Mouse (Mus musculus): Measurements from ENCODE around the gene Armc9. TPM values are rescaled to one million over a fixed set of nuclear protein-coding genes. Genes with fewer than 3 reads are reported as not detected.

The Armc9 gene
- polyA plus RNA-seq, 1 experiment from 2014 or later: 40.8 TPM

DNA sequence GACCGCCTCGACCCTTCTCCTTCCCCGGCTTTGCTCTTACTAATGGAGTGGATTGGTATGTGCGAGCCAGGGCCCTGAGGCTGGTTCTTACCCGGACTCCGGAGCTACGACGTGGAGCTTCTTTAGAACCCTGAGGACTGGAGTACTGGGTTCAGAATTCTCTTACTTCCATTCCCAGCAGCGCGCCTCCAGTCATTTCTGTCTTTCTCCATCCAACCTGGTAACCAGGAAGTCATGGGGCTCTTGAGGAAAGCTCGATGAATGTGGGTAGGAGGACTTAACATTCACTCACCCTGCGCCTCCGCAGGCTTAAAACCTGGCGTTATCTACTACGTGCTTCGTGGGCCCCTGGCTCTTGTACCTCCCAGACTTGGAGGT, 149.3 kb downstream of the Armc9 start:
- peak overlapping the region; percentile 39; the same call in 1 of the 2 replicates for H3K27ac ChIP-seq (ENCODE audit: low read length)
- 2% methylated on average over 15 of the region's 16 CpGs for WGBS
- H3K9ac ChIP-seq (ENCODE audit: low read depth, low read length): peak overlapping the region; percentile 85
- no peaks in the 10 kb centered on the region for H3K36me3 ChIP-seq (ENCODE audit: control insufficient read depth, insufficient read depth, low read length)
- peaks cover 6% of the 10 kb centered on the region for H3K4me1 ChIP-seq (ENCODE audit: control insufficient read depth, insufficient read depth, low read length)
- H3K9me3 ChIP-seq (replicated peaks; ENCODE audit: control insufficient read depth, low read length, poor library complexity, severe bottlenecking): no peaks in the 10 kb centered on the region
- peak overlapping the region; percentile 75 for H3K4me3 ChIP-seq (ENCODE audit: low read depth, low read length)
- peaks cover 14% of the 10 kb centered on the region for H3K27me3 ChIP-seq (ENCODE audit: control insufficient read depth, insufficient read depth, low read depth, low read length)
- peak overlapping the region; percentile 94 for H3K4me2 ChIP-seq (ENCODE audit: low read length)
- no peak for ATAC-seq

DNA sequence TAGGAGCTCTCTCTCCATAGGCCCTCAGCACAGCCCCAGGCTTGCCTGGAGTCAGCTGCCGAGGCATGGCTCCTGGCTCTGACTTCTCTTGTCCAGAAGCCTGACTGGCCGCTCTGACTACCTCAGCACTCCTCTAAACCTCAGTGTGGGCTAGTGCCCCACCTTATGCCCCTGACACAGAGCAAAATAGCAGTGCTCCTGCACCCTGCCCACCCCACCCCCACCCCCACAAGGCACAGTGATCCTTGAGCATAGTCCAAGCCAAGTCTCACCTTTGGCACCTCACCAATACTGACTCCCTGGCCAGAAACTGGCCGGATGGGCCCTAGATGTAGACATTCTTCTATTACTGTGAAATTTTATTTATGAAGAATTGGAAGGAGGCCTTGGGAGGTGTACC, 152.1 kb downstream of the Armc9 start:
- Histone ChIP-seq H3K9me3 (replicated peaks; ENCODE audit: control insufficient read depth, low read length, poor library complexity, severe bottlenecking) (no peaks in the 10 kb centered on the region), H3K27ac (ENCODE audit: low read length) (no peak overlapping the region), H3K9ac (ENCODE audit: low read depth, low read length) (no peak overlapping the region), H3K36me3 (ENCODE audit: control insufficient read depth, insufficient read depth, low read length) (no peaks in the 10 kb centered on the region), H3K4me3 (ENCODE audit: low read depth, low read length) (no peak overlapping the region), H3K27me3 (ENCODE audit: control insufficient read depth, insufficient read depth, low read depth, low read length) (peaks cover 14% of the 10 kb centered on the region), H3K4me1 (ENCODE audit: control insufficient read depth, insufficient read depth, low read length) (peaks cover 6% of the 10 kb centered on the region), H3K4me2 (ENCODE audit: low read length) (no peak overlapping the region)
- 88% methylated on average over 3 of the region's 3 CpGs for WGBS
- ATAC-seq: no peak

DNA sequence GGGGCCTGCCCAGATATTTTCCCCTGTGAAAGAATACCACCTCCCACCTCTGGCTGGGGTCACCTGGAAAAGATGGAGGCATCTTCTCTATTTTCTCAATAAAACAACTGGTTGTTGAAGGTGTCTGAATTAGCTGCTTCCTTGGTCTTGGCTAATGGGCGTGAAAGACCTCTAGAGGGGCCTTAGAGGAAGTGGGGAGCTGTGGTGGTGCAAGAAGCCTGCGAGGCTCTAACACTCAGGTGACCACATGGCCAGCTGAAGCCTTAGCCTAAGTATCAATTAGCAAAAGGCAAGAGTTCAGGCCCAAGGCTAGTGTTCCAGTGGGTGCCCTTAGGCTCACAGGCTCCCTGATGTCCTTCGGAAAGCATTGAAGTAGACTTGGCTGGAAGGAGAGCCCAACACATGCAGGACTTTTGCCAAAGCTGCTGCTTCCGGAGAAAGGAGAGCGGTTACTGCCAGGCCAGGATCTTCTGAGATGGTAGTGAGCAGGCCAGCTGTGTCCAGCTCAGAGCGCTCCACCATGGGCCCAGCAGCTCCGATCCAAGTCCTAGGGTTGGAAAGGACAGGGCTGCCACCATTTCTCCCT, 152.7 kb downstream of the Armc9 start:
- Histone ChIP-seq H3K4me3 (ENCODE audit: low read depth, low read length) (no peak overlapping the region), H3K27me3 (ENCODE audit: control insufficient read depth, insufficient read depth, low read depth, low read length) (peaks cover 10% of the 10 kb centered on the region), H3K9me3 (replicated peaks; ENCODE audit: control insufficient read depth, low read length, poor library complexity, severe bottlenecking) (no peaks in the 10 kb centered on the region), H3K4me2 (ENCODE audit: low read length) (no peak overlapping the region), H3K9ac (ENCODE audit: low read depth, low read length) (no peak overlapping the region), H3K4me1 (ENCODE audit: control insufficient read depth, insufficient read depth, low read length) (peaks cover 6% of the 10 kb centered on the region), H3K36me3 (ENCODE audit: control insufficient read depth, insufficient read depth, low read length) (no peaks in the 10 kb centered on the region), H3K27ac (ENCODE audit: low read length) (no peak overlapping the region)
- WGBS: 88% methylated on average over 7 of the region's 7 CpGs
- ATAC-seq: no peak

DNA sequence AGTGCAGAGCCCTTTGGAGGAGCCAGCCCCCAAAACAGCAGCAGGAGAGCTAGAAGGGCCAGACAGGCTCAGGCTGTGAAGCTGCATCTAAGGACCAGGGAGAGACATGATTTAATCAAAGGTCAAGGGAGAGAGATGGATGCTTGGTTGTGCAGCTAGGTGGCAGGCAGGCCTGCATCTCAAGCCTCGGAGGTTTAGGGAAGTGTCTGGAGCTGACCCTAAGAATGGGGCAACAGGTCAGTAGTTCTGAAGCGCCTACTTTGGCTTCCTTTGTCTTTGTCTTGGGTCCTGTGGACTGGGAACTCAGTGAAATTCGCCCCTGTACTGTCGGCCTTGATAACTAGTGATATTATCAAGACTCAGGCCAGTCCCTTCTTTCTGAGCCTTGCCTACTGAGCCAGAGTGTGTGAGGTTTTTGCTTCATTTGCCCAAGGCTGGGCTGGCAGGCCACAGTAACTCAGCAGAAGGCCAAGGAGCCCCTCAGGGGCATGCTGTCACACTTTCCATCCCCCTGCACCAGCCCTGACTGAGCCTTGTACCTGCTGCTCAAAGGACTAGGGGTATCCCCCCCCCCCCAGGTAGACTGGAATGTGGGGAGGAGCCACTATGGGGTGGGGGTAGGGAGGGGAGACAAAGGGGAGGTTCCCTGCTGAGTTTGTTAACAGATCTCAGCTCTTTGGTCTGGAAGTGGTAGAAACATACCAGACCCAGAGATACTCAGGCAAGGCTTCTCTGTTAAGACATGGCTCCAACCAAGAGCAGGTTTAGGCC, 153.5 kb downstream of the Armc9 start:
- 40% methylated on average over 4 of the region's 4 CpGs for WGBS
- Histone ChIP-seq H3K4me1 (ENCODE audit: control insufficient read depth, insufficient read depth, low read length) (peaks cover 6% of the 10 kb centered on the region), H3K9ac (ENCODE audit: low read depth, low read length) (no peak overlapping the region), H3K36me3 (ENCODE audit: control insufficient read depth, insufficient read depth, low read length) (no peaks in the 10 kb centered on the region), H3K4me2 (ENCODE audit: low read length) (no peak overlapping the region), H3K27ac (ENCODE audit: low read length) (no peak overlapping the region), H3K9me3 (replicated peaks; ENCODE audit: control insufficient read depth, low read length, poor library complexity, severe bottlenecking) (no peaks in the 10 kb centered on the region), H3K4me3 (ENCODE audit: low read depth, low read length) (no peak overlapping the region), H3K27me3 (ENCODE audit: control insufficient read depth, insufficient read depth, low read depth, low read length) (peaks cover 9% of the 10 kb centered on the region)
- ATAC-seq: no peak

DNA sequence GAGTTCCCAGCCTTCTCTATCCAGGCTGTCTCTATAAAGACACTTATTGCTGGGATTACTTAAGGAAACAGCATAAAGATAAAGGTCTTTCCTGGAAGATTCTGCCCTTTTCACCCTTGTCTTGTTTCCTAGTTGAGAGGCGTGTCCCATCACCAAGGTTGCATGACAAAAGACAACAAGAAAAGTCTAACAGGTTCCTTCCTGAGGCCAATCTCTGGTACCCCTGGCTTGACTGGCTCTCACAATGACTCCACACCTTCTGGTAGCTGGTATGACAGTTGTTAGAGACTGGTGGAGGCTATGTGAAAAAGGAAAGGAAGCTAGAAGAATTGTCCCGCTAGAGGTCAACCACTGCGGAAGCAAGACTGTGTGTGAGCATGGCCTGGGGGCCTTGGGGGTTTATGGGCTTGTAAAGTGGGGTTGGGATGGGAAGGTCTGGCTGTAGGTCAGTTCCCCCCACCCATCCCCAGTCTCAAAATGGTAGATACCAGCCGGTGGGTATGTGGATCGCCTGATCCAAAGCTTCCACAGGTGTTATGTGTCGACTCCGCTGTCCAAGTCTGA, 154.8 kb downstream of the Armc9 start:
- peaks cover 9% of the 10 kb centered on the region for H3K27me3 ChIP-seq (ENCODE audit: control insufficient read depth, insufficient read depth, low read depth, low read length)
- no peak for ATAC-seq
- no peak overlapping the region for H3K4me3 ChIP-seq (ENCODE audit: low read depth, low read length)
- WGBS: 94% methylated on average over 7 of the region's 7 CpGs
- no peaks in the 10 kb centered on the region for H3K9me3 ChIP-seq (replicated peaks; ENCODE audit: control insufficient read depth, low read length, poor library complexity, severe bottlenecking)
- H3K27ac ChIP-seq (ENCODE audit: low read length): no peak overlapping the region
- H3K36me3 ChIP-seq (ENCODE audit: control insufficient read depth, insufficient read depth, low read length): no peaks in the 10 kb centered on the region
- peaks cover under 1% of the 10 kb centered on the region for H3K4me1 ChIP-seq (ENCODE audit: control insufficient read depth, insufficient read depth, low read length)
- H3K9ac ChIP-seq (ENCODE audit: low read depth, low read length): no peak overlapping the region
- H3K4me2 ChIP-seq (ENCODE audit: low read length): no peak overlapping the region

DNA sequence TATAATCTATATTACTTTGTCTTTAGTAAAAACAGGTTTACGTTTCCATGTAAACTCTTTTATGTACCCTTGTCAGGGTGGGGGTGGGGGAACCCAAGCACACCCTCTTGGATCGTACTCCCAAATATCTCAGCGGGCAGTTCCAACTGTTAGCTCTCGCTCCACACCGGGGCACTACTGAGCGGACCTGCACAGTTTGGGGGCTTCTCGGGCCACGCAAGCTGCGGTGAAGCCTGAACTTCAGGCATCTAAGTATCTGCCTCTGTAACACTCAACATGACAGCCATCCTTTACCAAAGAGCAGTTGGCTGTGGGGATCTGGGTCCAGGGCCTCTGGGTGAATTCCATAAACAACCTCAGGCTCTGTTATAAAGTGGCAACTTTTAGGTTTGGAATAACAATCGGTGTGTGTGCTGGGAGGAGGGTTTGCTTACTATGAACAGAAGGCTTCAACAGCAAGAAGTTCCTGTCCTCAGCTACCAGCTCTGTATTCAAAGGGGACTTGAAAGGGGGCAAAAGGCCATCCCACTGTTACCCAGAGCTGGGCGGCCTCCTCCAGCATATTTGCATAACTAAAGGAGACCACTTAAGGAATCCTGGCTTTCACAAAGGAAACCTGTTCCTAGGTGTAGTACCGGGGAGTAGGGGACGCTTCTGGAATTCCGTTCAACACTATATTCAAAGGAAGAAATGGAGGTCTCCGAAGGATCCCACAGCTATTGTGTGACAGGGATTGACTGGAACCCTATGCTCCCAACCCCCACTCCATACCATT, 156.1 kb downstream of the Armc9 start:
- no peaks in the 10 kb centered on the region for H3K36me3 ChIP-seq (ENCODE audit: control insufficient read depth, insufficient read depth, low read length)
- H3K9ac ChIP-seq (ENCODE audit: low read depth, low read length): no peak overlapping the region
- H3K27me3 ChIP-seq (ENCODE audit: control insufficient read depth, insufficient read depth, low read depth, low read length): no peaks in the 10 kb centered on the region; the same call in 1 of the 2 replicates
- 16% methylated on average over 15 of the region's 15 CpGs for WGBS
- H3K4me3 ChIP-seq (ENCODE audit: low read depth, low read length): no peak overlapping the region
- no peaks in the 10 kb centered on the region for H3K4me1 ChIP-seq (ENCODE audit: control insufficient read depth, insufficient read depth, low read length)
- H3K9me3 ChIP-seq (replicated peaks; ENCODE audit: control insufficient read depth, low read length, poor library complexity, severe bottlenecking): no peaks in the 10 kb centered on the region
- H3K27ac ChIP-seq (ENCODE audit: low read length): no peak overlapping the region
- H3K4me2 ChIP-seq (ENCODE audit: low read length): no peak overlapping the region
- no peak for ATAC-seq

DNA sequence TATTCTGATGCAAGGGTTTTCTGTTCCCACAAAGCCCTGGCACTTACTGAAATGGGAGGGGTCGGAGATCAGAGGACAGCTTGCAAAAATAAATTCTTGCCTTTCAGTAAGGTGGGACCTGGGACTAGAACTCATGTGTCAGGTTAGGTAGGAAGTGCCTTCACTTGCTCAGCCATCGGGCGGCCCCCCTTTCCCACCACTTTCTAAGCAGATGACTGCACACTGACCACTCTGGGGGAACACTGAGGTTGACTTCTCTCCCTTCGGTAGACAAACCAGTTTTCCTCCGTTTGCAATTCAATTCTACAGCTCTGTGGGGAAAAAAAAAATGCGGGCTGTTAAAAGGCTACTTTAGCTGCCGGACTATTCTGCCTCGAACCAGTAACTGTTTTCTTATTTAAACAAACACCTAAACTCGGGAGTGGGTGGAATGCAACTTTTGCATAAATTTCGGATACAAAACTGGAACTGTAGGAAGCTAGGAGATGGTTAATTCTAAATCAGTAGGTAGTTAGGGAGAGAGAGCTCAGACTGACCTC, 157.0 kb downstream of the Armc9 start:
- no peak overlapping the region for H3K27ac ChIP-seq (ENCODE audit: low read length)
- no peak for ATAC-seq
- H3K9ac ChIP-seq (ENCODE audit: low read depth, low read length): no peak overlapping the region
- H3K4me1 ChIP-seq (ENCODE audit: control insufficient read depth, insufficient read depth, low read length): no peaks in the 10 kb centered on the region
- no peak overlapping the region for H3K4me2 ChIP-seq (ENCODE audit: low read length)
- no peaks in the 10 kb centered on the region; the same call in 1 of the 2 replicates for H3K27me3 ChIP-seq (ENCODE audit: control insufficient read depth, insufficient read depth, low read depth, low read length)
- no peaks in the 10 kb centered on the region for H3K36me3 ChIP-seq (ENCODE audit: control insufficient read depth, insufficient read depth, low read length)
- no peak overlapping the region for H3K4me3 ChIP-seq (ENCODE audit: low read depth, low read length)
- 26% methylated on average over 10 of the region's 10 CpGs for WGBS
- H3K9me3 ChIP-seq (replicated peaks; ENCODE audit: control insufficient read depth, low read length, poor library complexity, severe bottlenecking): no peaks in the 10 kb centered on the region

DNA sequence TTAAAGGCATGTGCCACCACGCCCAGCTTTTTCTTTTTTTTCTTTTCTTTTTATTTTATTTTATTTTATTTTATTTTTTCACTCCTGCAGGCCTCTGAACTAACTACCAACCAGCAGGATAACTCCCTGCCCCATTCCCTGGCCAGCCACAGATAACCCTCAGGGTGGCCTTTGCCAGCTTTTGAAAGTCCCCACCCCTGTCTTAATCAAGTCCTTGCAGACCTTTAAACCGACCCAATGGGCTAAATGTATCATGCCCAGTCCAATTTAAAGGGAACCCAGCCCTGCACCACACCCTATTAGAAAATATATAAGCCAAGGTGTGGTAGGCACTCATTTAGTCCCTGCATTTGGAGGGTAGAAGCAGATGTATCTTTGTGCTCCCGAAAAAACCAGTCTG, 157.7 kb downstream of the Armc9 start:
- H3K27ac ChIP-seq (ENCODE audit: low read length): no peak overlapping the region
- H3K4me2 ChIP-seq (ENCODE audit: low read length): no peak overlapping the region
- no peaks in the 10 kb centered on the region for H3K9me3 ChIP-seq (replicated peaks; ENCODE audit: control insufficient read depth, low read length, poor library complexity, severe bottlenecking)
- H3K36me3 ChIP-seq (ENCODE audit: control insufficient read depth, insufficient read depth, low read length): no peaks in the 10 kb centered on the region
- H3K4me3 ChIP-seq (ENCODE audit: low read depth, low read length): no peak overlapping the region
- ATAC-seq: no peak
- WGBS: 89% methylated on average over 3 of the region's 3 CpGs
- H3K4me1 ChIP-seq (ENCODE audit: control insufficient read depth, insufficient read depth, low read length): no peaks in the 10 kb centered on the region
- H3K27me3 ChIP-seq (ENCODE audit: control insufficient read depth, insufficient read depth, low read depth, low read length): no peaks in the 10 kb centered on the region; the same call in 1 of the 2 replicates
- H3K9ac ChIP-seq (ENCODE audit: low read depth, low read length): no peak overlapping the region
